Mouse (Mus musculus): ENCODE data around the gene Psmd6.
A peak's percentile ranks its signal among the peaks of the same experiment; 100 is the strongest.

Gene Psmd6

DNA sequence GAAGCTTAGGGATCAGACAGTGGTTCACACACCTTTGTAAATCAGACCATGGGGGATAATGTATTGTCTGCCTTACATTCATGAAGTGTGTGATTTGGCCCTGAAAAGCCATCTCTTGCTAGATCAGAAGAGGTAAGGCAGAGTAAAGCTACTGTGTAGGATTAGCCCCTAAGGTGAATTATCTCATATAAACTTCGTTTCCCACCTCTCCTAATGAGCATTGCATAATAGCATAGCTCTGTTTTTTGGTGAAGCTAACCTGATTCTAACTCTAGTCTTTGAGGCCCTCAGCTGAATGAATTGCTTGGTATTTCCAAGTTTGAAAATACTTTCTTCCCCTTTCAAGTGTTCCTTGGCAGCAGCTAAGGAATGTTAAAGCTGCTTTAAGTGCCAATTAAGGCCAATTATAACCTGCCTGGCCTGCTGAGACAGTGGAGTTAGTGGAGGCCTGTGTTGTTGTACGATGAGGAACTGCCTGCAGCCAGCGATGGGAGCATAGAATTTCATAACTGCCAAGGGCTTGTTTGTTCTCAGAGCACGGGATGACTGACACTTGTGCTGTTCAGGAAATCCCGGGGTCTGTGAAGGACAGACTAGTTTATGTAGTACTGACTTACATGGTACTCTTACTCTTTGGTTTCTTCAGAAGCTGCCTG, 56.2 kb downstream of the Psmd6 start:
- peak in 1 of 2 experiments; percentile 6 for DNase-seq (ENCODE audit: low spot score in 2 of 2)

DNA sequence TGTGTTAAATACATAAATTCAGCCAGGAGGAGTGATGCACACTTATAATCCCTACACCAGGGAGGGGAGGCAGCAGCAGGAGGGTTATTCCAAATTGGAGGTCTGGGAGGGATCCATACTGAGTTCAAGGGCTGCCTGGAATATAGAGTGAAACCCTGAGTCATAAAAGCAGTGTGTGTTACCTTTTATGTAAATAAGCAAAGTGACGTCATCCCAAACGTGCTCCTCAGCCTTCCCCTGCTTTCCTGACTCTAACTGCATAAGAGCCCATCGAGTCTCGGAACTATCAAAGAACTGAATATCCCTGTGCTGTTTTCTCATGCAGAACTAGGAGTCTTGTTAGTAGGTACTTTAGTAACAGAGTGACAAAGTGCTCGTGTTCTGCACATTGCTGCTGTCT, 57.4 kb downstream of the Psmd6 start:
- DNase-seq (ENCODE audit: low spot score in 2 of 2): no peak

DNA sequence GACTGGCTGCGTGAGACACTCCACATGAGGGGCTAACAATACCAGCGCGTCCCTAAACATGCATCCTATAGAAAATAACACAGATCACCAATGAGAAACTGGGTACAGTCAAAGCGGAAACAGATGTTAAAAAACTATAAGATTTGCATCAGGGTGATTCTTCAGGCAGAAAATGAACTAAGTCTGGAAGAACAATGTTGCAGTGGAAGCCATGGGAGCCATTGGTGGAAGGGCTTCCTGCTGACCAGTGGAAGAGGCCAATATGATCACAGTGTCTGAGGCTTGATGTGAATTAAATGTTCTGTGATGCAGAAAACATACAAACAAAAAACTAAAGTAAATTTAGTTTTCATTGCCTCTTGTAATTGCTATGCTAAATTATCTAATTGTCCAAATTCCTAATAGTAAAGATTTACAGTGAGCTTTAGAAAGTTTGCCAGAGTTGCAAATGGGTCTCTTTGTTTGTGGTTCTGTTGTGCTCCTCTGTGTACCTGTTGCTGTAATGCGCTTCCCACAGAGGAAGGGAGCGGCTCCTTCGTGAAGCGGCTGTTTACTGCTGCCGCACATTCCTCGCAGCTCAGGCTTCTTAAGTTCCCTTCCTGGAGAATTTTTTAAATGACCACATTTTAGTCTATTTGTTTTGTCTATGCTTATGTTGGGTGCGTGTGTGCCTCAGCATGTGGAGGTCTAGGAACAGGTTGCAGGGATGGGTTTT, 58.1 kb downstream of the Psmd6 start:
- no peak for DNase-seq (ENCODE audit: low spot score in 2 of 2)
